ENCODE assay signal across 18 mouse cellular contexts in the genomic region with DNA sequence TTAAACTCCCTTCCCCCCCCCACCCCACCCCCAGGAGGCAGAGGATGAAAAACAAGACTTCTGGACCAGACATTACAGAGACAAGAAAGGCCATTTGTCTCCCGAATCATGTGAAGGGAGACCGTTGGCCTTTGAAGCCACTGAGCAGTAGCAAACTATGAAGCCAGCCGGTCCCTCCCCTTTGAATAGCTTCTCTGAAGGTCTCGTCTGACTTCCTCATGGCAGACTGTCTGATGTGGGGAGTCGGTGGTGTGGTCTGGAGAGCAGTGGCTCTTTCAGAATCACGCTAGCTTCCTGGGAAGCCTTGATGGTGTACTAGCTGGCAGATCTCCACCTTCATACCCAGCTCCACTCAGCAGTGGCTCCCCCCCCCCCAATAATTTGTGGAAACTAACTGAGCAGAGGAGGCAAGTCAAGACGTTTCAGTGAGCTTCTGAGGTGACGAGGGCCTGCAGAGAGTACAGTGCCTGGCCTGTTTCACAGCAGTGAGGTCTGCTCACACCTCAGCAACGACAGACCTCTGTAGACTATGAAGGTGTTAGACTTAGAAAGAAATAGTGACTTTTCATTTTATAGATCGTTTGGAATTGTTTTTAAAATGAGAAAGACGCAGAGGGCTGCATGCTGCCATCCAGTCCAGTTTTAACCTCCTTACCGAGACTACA.
DNase-seq lines count a peak whose midpoint lies in the region; ATAC-seq and TF ChIP-seq lines count a peak whose summit lies in the region.
"Had no signal": no experiment of that assay in that cellular context is flagged by ENCODE, and none has a peak within 500 bp of the region (broad histone marks: within the 10 kb centered on the region; RNA-seq: fewer than 3 reads in every experiment).

No protein-coding gene starts in this region.

- no peak overlapping the region for H3K4me2 ChIP-seq in lung, embryonic 16.5 days (ENCODE audit: low read depth, low read length)
- H3K4me2 ChIP-seq: hindbrain, embryonic 13.5 days; intestine, embryonic 15.5 days; kidney, embryonic 15.5 days; liver, embryonic 15.5 days; stomach, embryonic 15.5 days had no signal

- H3K4me1 ChIP-seq in heart, embryonic 10.5 days: peaks cover 41% of the 10 kb centered on the region
- peaks cover 4% of the 10 kb centered on the region for H3K4me1 ChIP-seq in heart, adult 2 months (ENCODE audit: control insufficient read depth, insufficient read depth, low read length)
- peaks cover 19% of the 10 kb centered on the region; the same call in 1 of the 2 replicates for H3K4me1 ChIP-seq in lung, embryonic 16.5 days (replicated peaks; ENCODE audit: control insufficient read depth, insufficient read depth, low read length)
- H3K4me1 ChIP-seq: liver, embryonic 15.5 days; stomach, embryonic 15.5 days had no signal

- no peak overlapping the region for H3K4me3 ChIP-seq in heart, embryonic 10.5 days
- no peak overlapping the region for H3K4me3 ChIP-seq in heart, adult 2 months
- no peak overlapping the region for H3K4me3 ChIP-seq in lung, embryonic 16.5 days (ENCODE audit: low read length)
- H3K4me3 ChIP-seq: erythroblast, embryonic 14.5 days; hindbrain, embryonic 13.5 days; intestine, embryonic 15.5 days; kidney, embryonic 15.5 days; liver, embryonic 15.5 days; stomach, embryonic 15.5 days had no signal

- DNase-seq in heart, embryonic 10.5 days (ENCODE audit: low spot score): no peak
- no peak for DNase-seq in heart, adult 2 months
- no peak for DNase-seq in lung, postnatal 4 days
- DNase-seq in thymus, postnatal 14 days: peak; percentile 32
- no peak for DNase-seq in cerebellum, postnatal 25 days
- DNase-seq: B cell, adult 2 months; cerebellum, postnatal 14 days; layer of hippocampus, postnatal 36 days; spleen, adult 18-20 months had no signal

- 60% methylated on average over 12 of the region's 12 CpGs for WGBS in heart, embryonic 10.5 days
- 63% methylated on average over 12 of the region's 12 CpGs for WGBS in heart, adult 2 months
- WGBS in lung, embryonic 16.5 days: 43% methylated on average over 12 of the region's 12 CpGs

- no peak for TF ChIP-seq POLR2A in heart, adult 2 months (IDR thresholded peaks at IDR 0.05; ENCODE audit: insufficient read depth, low read depth, low read length)

- intact Hi-C loops in heart, adult 2 months (cut with DNase I): loop anchor here (5.0 to 10.0 kb wide), 3 partner anchors 121 to 491 kb away; partner anchors contain the start of gene Gucy1b2

- H3K9me3 ChIP-seq in heart, embryonic 10.5 days: no peaks in the 10 kb centered on the region
- no peaks in the 10 kb centered on the region for H3K9me3 ChIP-seq in lung, embryonic 16.5 days (ENCODE audit: control insufficient read depth, low read length)
- H3K9me3 ChIP-seq: hindbrain, embryonic 13.5 days; intestine, embryonic 15.5 days; kidney, embryonic 15.5 days; liver, embryonic 15.5 days; stomach, embryonic 15.5 days had no signal

- no peaks in the 10 kb centered on the region for H3K27me3 ChIP-seq in heart, embryonic 10.5 days (ENCODE audit: insufficient read depth, poor library complexity, severe bottlenecking)
- H3K27me3 ChIP-seq in heart, adult 2 months (ENCODE audit: control insufficient read depth, insufficient read depth, low read length): no peaks in the 10 kb centered on the region
- H3K27me3 ChIP-seq in lung, embryonic 16.5 days (ENCODE audit: control insufficient read depth, insufficient read depth, low read depth, low read length): no peaks in the 10 kb centered on the region
- H3K27me3 ChIP-seq: hindbrain, embryonic 13.5 days; intestine, embryonic 15.5 days; kidney, embryonic 15.5 days; liver, embryonic 15.5 days; stomach, embryonic 15.5 days had no signal

- H3K36me3 ChIP-seq in heart, embryonic 10.5 days: no peaks in the 10 kb centered on the region
- peaks cover 2% of the 10 kb centered on the region; the same call in 1 of the 2 replicates for H3K36me3 ChIP-seq in heart, adult 2 months (ENCODE audit: control insufficient read depth, insufficient read depth, low read length)
- H3K36me3 ChIP-seq in lung, embryonic 16.5 days (ENCODE audit: control insufficient read depth, insufficient read depth, low read length): no peaks in the 10 kb centered on the region
- H3K36me3 ChIP-seq: hindbrain, embryonic 13.5 days; intestine, embryonic 15.5 days; kidney, embryonic 15.5 days; liver, embryonic 15.5 days; stomach, embryonic 15.5 days had no signal

- TF ChIP-seq CTCF in heart, adult 2 months (IDR thresholded peaks at IDR 0.05): no peak

- ATAC-seq in lung, embryonic 16.5 days (ENCODE audit: low read depth): peak; percentile 53
- peak; percentile 59 for ATAC-seq in granulocyte monocyte progenitor cell, adult 5-6 weeks (replicated peaks; ENCODE audit: poor library complexity, severe bottlenecking)
- ATAC-seq: forebrain, embryonic 16.5 days; intestine, embryonic 15.5 days had no signal

- no peaks in the 10 kb centered on the region for H3K79me2 ChIP-seq in heart, adult 2 months (replicated peaks; ENCODE audit: control insufficient read depth, insufficient read depth, low read length)

- H3K27ac ChIP-seq in heart, embryonic 10.5 days: peak overlapping the region; percentile 29; the same call in 1 of the 2 replicates
- no peak overlapping the region for H3K27ac ChIP-seq in heart, adult 2 months
- peak overlapping the region; percentile 26 for H3K27ac ChIP-seq in lung, embryonic 16.5 days (ENCODE audit: low read length)
- H3K27ac ChIP-seq: hindbrain, embryonic 13.5 days; intestine, embryonic 15.5 days; kidney, embryonic 15.5 days; liver, embryonic 15.5 days; stomach, embryonic 15.5 days had no signal

- H3K9ac ChIP-seq in heart, adult 2 months (ENCODE audit: low read depth, low read length): no peak overlapping the region
- no peak overlapping the region for H3K9ac ChIP-seq in lung, embryonic 16.5 days (ENCODE audit: low read length)
- H3K9ac ChIP-seq: hindbrain, embryonic 13.5 days; intestine, embryonic 15.5 days; kidney, embryonic 15.5 days; liver, embryonic 15.5 days; stomach, embryonic 15.5 days had no signal

- no peak for TF ChIP-seq EP300 in heart, adult 2 months (IDR thresholded peaks at IDR 0.05; ENCODE audit: insufficient read depth, low read depth, low read length)
